Mouse (Mus musculus) embryonic facial prominence, embryonic 13.5 days (tissue): ENCODE results near the gene Snx19. TPM values are rescaled to one million over a fixed set of nuclear protein-coding genes. Genes with fewer than 3 reads are reported as not detected.

Source experiments
- ATAC-seq: fragments of 200-750 bp; cut with Nextera tagmentation; 2 replicates; pipeline ENCODE4 v1.8.0; 2017; ENCODE audit warnings: low read depth; ENCODE audit not compliant: insufficient number of reproducible peaks, insufficient read depth, low FRiP score, low TSS enrichment
- H3K27ac ChIP-seq: fragments of 300-500 bp; sonication (generic); 2 replicates; pipeline ENCODE4 v1.5.1; 2015; ENCODE audit warnings: moderate library complexity, mild to moderate bottlenecking, inconsistent platforms
- H3K27me3 ChIP-seq: fragments of 300-500 bp; sonication (generic); 2 replicates; pipeline ENCODE4 v1.6.1; 2015; ENCODE audit warnings: mild to moderate bottlenecking, inconsistent platforms
- H3K36me3 ChIP-seq: fragments of 300-500 bp; sonication (generic); 2 replicates; pipeline ENCODE4 v1.6.1; 2015; ENCODE audit warnings: mild to moderate bottlenecking, inconsistent platforms
- H3K4me1 ChIP-seq: fragments of 300-500 bp; sonication (generic); 2 replicates; pipeline ENCODE4 v1.6.1; 2015; ENCODE audit warnings: inconsistent platforms
- H3K4me2 ChIP-seq: fragments of 300-500 bp; sonication (generic); 2 replicates; pipeline ENCODE4 v1.6.1; 2015; ENCODE audit warnings: moderate library complexity, mild to moderate bottlenecking, inconsistent platforms
- H3K4me3 ChIP-seq: fragments of 300-500 bp; sonication (generic); 2 replicates; pipeline ENCODE4 v1.5.1; 2015; ENCODE audit warnings: mild to moderate bottlenecking, inconsistent platforms
- H3K9ac ChIP-seq: fragments of 300-500 bp; sonication (generic); 2 replicates; pipeline ENCODE4 v1.6.1; 2015; ENCODE audit warnings: mild to moderate bottlenecking, inconsistent platforms
- H3K9me3 ChIP-seq: fragments of 300-500 bp; sonication (generic); 2 replicates; pipeline ENCODE4 v1.6.1; 2016; ENCODE audit warnings: inconsistent platforms
- WGBS: fragments of 180-500 bp; shearing (Covaris S2); methylation state at CpG from one replicate; pipeline ENCODE4 v1.1.7; 2015; ENCODE audit warnings: mixed read lengths; 5-methylcytosine and 5-hydroxymethylcytosine counted together
- polyA plus RNA-seq: library from polyadenylated mRNA; unstranded; fragments of >200 nt; fragmentation: Nextera tagmentation; extraction: Ambion mirVana; gene quantifications from 2 replicates; pipeline ENCODE4 v1.2.1, GENCODE M21; 2015

Snx19 gene
- 19.9 and 22.2 TPM in 2 replicates for polyA plus RNA-seq

GRCm38 (mm10) chr9:30426882-30427632, at the start of gene Snx19:
TSS of gene Snx19 (plus strand) at chr9:30427108.
- H3K4me3 ChIP-seq, result peak within 1 kb of the TSS; percentile 81
- peak; percentile 92 for ATAC-seq
- H3K9me3 ChIP-seq, result no peaks in the 10 kb centered on the region
- peaks cover 11% of the 10 kb centered on the region for H3K36me3 ChIP-seq
- peak within 1 kb of the TSS; percentile 93 for H3K4me2 ChIP-seq
- H3K27ac ChIP-seq, result no peak within 1 kb of the TSS
- no peaks in the 10 kb centered on the region for H3K27me3 ChIP-seq
- peaks cover 36% of the 10 kb centered on the region for H3K4me1 ChIP-seq
- peak within 1 kb of the TSS; percentile 92 for H3K9ac ChIP-seq
- 3% methylated on average over 53 of the region's 53 CpGs for WGBS

- Histone ChIP-seq H3K4me1 (no peaks in the 10 kb centered on the region), H3K9ac (no peak overlapping the region), H3K36me3 (no peaks in the 10 kb centered on the region), H3K4me2 (no peak overlapping the region), H3K27me3 (no peaks in the 10 kb centered on the region), H3K27ac (no peak overlapping the region), H3K9me3 (no peaks in the 10 kb centered on the region), H3K4me3 (no peak overlapping the region)
- ATAC-seq, result no peak
- 97% methylated on average over 1 of the region's 1 CpGs for WGBS
These were observed 26.1 kb upstream of the Snx19 start for GRCm38 (mm10) chr9:30400771-30401170.

GRCm38 (mm10) chr9:30422940-30423339, 4.0 kb upstream of the Snx19 start:
- Histone ChIP-seq H3K4me3 (no peak overlapping the region), H3K9ac (no peak overlapping the region), H3K27ac (no peak overlapping the region), H3K4me1 (peaks cover 7% of the 10 kb centered on the region), H3K9me3 (no peaks in the 10 kb centered on the region), H3K27me3 (no peaks in the 10 kb centered on the region), H3K36me3 (no peaks in the 10 kb centered on the region), H3K4me2 (no peak overlapping the region)
- 3% methylated on average over 1 of the region's 1 CpGs for WGBS
- no peak for ATAC-seq

- Histone ChIP-seq H3K36me3 (peaks cover 9% of the 10 kb centered on the region; the same call in 1 of the 2 replicates), H3K9ac (no peak overlapping the region), H3K4me2 (no peak overlapping the region), H3K4me3 (no peak overlapping the region), H3K27ac (no peak overlapping the region), H3K9me3 (no peaks in the 10 kb centered on the region), H3K27me3 (no peaks in the 10 kb centered on the region), H3K4me1 (peaks cover 28% of the 10 kb centered on the region)
- no peak for ATAC-seq
- 89% methylated on average over 7 of the region's 7 CpGs for WGBS
These were observed 1.7 kb upstream of the Snx19 start for GRCm38 (mm10) chr9:30425178-30425577.

- Histone ChIP-seq H3K4me2 (peak overlapping the region; percentile 93), H3K4me3 (peak overlapping the region; percentile 81), H3K9ac (0 out of 2 replicates have a peak overlapping the region, but pooled peaks have one; percentile 92), H3K27me3 (no peaks in the 10 kb centered on the region), H3K36me3 (peaks cover 23% of the 10 kb centered on the region), H3K9me3 (no peaks in the 10 kb centered on the region), H3K27ac (no peak overlapping the region), H3K4me1 (peaks cover 36% of the 10 kb centered on the region)
- 85% methylated on average over 5 of the region's 5 CpGs for WGBS
- ATAC-seq, result no peak
These were observed 1.3 kb downstream of the Snx19 start for GRCm38 (mm10) chr9:30428231-30428630.

- Histone ChIP-seq H3K4me1 (peaks cover 36% of the 10 kb centered on the region), H3K27me3 (no peaks in the 10 kb centered on the region), H3K27ac (no peak overlapping the region), H3K36me3 (peaks cover 39% of the 10 kb centered on the region), H3K9me3 (no peaks in the 10 kb centered on the region), H3K4me3 (no peak overlapping the region), H3K9ac (0 out of 2 replicates have a peak overlapping the region, but pooled peaks have one; percentile 49), H3K4me2 (peak overlapping the region; percentile 25)
- ATAC-seq, result no peak
- 45% methylated on average over 5 of the region's 5 CpGs for WGBS
These were observed 3.5 kb downstream of the Snx19 start for GRCm38 (mm10) chr9:30430447-30430846.

- H3K4me2 ChIP-seq, result no peak overlapping the region
- H3K27ac ChIP-seq, result no peak overlapping the region
- H3K27me3 ChIP-seq, result no peaks in the 10 kb centered on the region
- no peaks in the 10 kb centered on the region for H3K9me3 ChIP-seq
- H3K4me1 ChIP-seq, result peaks cover 36% of the 10 kb centered on the region
- WGBS, result 91% methylated on average over 11 of the region's 11 CpGs
- H3K4me3 ChIP-seq, result no peak overlapping the region
- H3K9ac ChIP-seq, result no peak overlapping the region
- H3K36me3 ChIP-seq, result peaks cover 53% of the 10 kb centered on the region
- no peak for ATAC-seq
These were observed 5.0 kb downstream of the Snx19 start for GRCm38 (mm10) chr9:30431909-30432308.

GRCm38 (mm10) chr9:30433914-30434313, 7.0 kb downstream of the Snx19 start:
- no peaks in the 10 kb centered on the region for H3K9me3 ChIP-seq
- H3K27ac ChIP-seq, result no peak overlapping the region
- no peaks in the 10 kb centered on the region for H3K27me3 ChIP-seq
- H3K9ac ChIP-seq, result no peak overlapping the region
- peaks cover 19% of the 10 kb centered on the region for H3K4me1 ChIP-seq
- H3K4me2 ChIP-seq, result no peak overlapping the region
- no peak overlapping the region for H3K4me3 ChIP-seq
- peaks cover 59% of the 10 kb centered on the region for H3K36me3 ChIP-seq
- no peak for ATAC-seq
- 95% methylated on average over 4 of the region's 4 CpGs for WGBS

GRCm38 (mm10) chr9:30435902-30436585, 9.1 kb downstream of the Snx19 start:
- no peak overlapping the region for H3K4me2 ChIP-seq
- H3K9ac ChIP-seq, result no peak overlapping the region
- ATAC-seq, result no peak
- H3K27me3 ChIP-seq, result no peaks in the 10 kb centered on the region
- no peaks in the 10 kb centered on the region for H3K9me3 ChIP-seq
- no peak overlapping the region for H3K4me3 ChIP-seq
- peaks cover under 1% of the 10 kb centered on the region; the same call in 1 of the 2 replicates for H3K4me1 ChIP-seq
- WGBS, result 89% methylated on average over 8 of the region's 8 CpGs
- peaks cover 76% of the 10 kb centered on the region for H3K36me3 ChIP-seq
- H3K27ac ChIP-seq, result no peak overlapping the region

GRCm38 (mm10) chr9:30438505-30438904, 11.6 kb downstream of the Snx19 start:
- Histone ChIP-seq H3K9me3 (no peaks in the 10 kb centered on the region), H3K36me3 (peaks cover 76% of the 10 kb centered on the region), H3K9ac (no peak overlapping the region), H3K4me1 (no peaks in the 10 kb centered on the region), H3K27ac (no peak overlapping the region), H3K27me3 (no peaks in the 10 kb centered on the region), H3K4me3 (no peak overlapping the region), H3K4me2 (no peak overlapping the region)
- 53% methylated on average over 3 of the region's 3 CpGs for WGBS
- ATAC-seq, result no peak

- Histone ChIP-seq H3K27me3 (no peaks in the 10 kb centered on the region), H3K9me3 (no peaks in the 10 kb centered on the region), H3K27ac (no peak overlapping the region), H3K9ac (no peak overlapping the region), H3K4me2 (no peak overlapping the region), H3K4me3 (no peak overlapping the region), H3K4me1 (no peaks in the 10 kb centered on the region), H3K36me3 (peaks cover 79% of the 10 kb centered on the region)
- WGBS, result 86% methylated on average over 2 of the region's 2 CpGs
- ATAC-seq, result no peak
These were observed 14.9 kb downstream of the Snx19 start for GRCm38 (mm10) chr9:30441761-30442160.
